Mouse (Mus musculus) midbrain, embryonic 11.5 days (tissue): ENCODE data around the gene Pde1a. TPM values are rescaled to one million over a fixed set of nuclear protein-coding genes. Genes with fewer than 3 reads are reported as not detected.

ENCODE experiments used
- ATAC-seq: fragments of 200-750 bp; cut with Nextera tagmentation; 2 replicates; pipeline ENCODE4 v1.8.0; 2017; ENCODE audit warnings: moderate TSS enrichment, moderate library complexity; ENCODE audit not compliant: low FRiP score
- DNase-seq: peaks from one replicate; pipeline ENCODE4 v3.0.0; 2015; ENCODE audit warnings: low spot score; ENCODE audit errors: missing footprints
- H3K27ac ChIP-seq: fragments of 300-500 bp; sonication (generic); 2 replicates; pipeline ENCODE4 v1.5.1; 2014; ENCODE audit warnings: low read depth, low read length
- H3K27me3 ChIP-seq: fragments of 300-500 bp; sonication (generic); 2 replicates; pipeline ENCODE4 v1.6.1; 2014; ENCODE audit warnings: mild to moderate bottlenecking, low read length, moderate library complexity, mixed read lengths; ENCODE audit not compliant: control insufficient read depth, insufficient read depth
- H3K36me3 ChIP-seq: fragments of 300-500 bp; sonication (generic); 2 replicates; pipeline ENCODE4 v1.6.1; 2014; ENCODE audit warnings: mild to moderate bottlenecking, low read length, moderate library complexity, mixed read lengths; ENCODE audit not compliant: control insufficient read depth, insufficient read depth
- H3K4me1 ChIP-seq: fragments of 300-500 bp; sonication (generic); 2 replicates; pipeline ENCODE4 v1.6.1; 2014; ENCODE audit warnings: low read length; ENCODE audit not compliant: control insufficient read depth, insufficient read depth
- H3K4me2 ChIP-seq: fragments of 300-500 bp; sonication (generic); 2 replicates; pipeline ENCODE4 v1.6.1; 2014; ENCODE audit warnings: mild to moderate bottlenecking, moderate library complexity
- H3K4me3 ChIP-seq: fragments of 300-500 bp; sonication (generic); 2 replicates; pipeline ENCODE4 v1.5.1; 2014; ENCODE audit warnings: low read depth, low read length
- H3K9ac ChIP-seq: fragments of 300-500 bp; sonication (generic); 2 replicates; pipeline ENCODE4 v1.6.1; 2014; ENCODE audit warnings: low read length
- H3K9me3 ChIP-seq: fragments of 300-500 bp; sonication (generic); 2 replicates; pipeline ENCODE4 v1.6.1; 2016; ENCODE audit warnings: low read length; ENCODE audit not compliant: control insufficient read depth
- WGBS: fragments of 180-500 bp; shearing (Covaris S2); extraction: QIAGEN DNeasy Blood & Tissue Kit; methylation state at CpG from one replicate; pipeline ENCODE4 v1.1.7; 2014; 5-methylcytosine and 5-hydroxymethylcytosine counted together
- polyA plus RNA-seq: library from polyadenylated mRNA; unstranded; fragments of >200 nt; fragmentation: Nextera tagmentation; extraction: Ambion mirVana; gene quantifications from 2 replicates; pipeline ENCODE4 v1.2.1, GENCODE M21; 2014

The Pde1a gene
- 0.95 and 1.2 TPM in 2 replicates for polyA plus RNA-seq

DNA sequence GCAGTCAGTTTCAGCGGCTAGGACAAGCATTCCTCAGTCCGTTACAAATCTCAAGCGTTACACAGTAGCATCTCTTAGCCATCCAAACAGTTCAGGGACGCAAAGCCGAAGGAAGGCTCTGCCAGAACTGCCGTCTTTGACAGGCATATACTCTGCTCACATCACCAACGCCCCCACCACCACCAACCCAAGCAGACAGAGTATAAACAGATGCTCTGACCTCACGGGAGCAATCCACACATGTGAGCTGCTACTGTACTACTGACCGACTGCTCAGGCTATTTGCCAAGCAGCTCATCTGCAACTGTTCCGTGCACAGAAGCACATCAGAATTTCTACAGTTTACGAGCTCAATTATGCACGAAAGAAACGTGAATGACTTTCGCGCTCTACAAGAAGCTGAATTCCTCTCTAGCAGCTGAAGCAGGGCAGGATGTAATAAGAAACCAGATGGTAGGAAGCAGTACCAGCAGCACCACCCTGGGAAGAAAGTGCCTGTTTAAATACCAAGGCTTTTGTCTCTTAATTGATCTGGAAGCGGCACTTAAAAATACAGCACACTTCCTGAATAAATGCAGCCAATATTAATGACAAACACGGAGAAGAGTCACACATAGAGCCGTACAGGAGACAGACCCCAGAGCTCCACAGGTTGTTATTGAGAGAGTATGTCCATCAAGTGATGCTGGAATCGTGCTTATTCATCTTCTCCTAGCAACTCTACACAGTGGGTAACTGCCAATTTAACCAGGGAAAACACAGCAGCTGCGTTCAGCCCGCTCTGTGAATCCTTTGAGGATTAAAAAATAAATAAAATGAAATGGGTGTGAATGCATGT is at the start of gene Pde1a:
Gene Pde1a (minus strand): TSS at position 598 of the 838 bp plus-strand sequence.
- Histone ChIP-seq H3K9ac (peak within 1 kb of the TSS; percentile 9; the same call in 1 of the 2 replicates), H3K9me3 (no peaks in the 10 kb centered on the region), H3K4me1 (peaks cover 14% of the 10 kb centered on the region), H3K27ac (0 out of 2 replicates have a peak within 1 kb of the TSS, but pooled peaks have one; percentile 5), H3K4me3 (peak within 1 kb of the TSS; percentile 22), H3K27me3 (no peaks in the 10 kb centered on the region), H3K36me3 (no peaks in the 10 kb centered on the region), H3K4me2 (peak within 1 kb of the TSS; percentile 48)
- WGBS, result 17% methylated on average over 21 of the region's 21 CpGs
- ATAC-seq (peak; percentile 84), DNase-seq (peak; percentile 91)

GRCm38 (mm10) chr2:80178608-80179280 is 49.5 kb upstream of the Pde1a start:
- no peak overlapping the region for H3K4me3 ChIP-seq
- no peaks in the 10 kb centered on the region for H3K27me3 ChIP-seq
- no peaks in the 10 kb centered on the region for H3K4me1 ChIP-seq
- ATAC-seq (no peak), DNase-seq (no peak)
- H3K27ac ChIP-seq, result no peak overlapping the region
- H3K9me3 ChIP-seq, result no peaks in the 10 kb centered on the region
- no peak overlapping the region for H3K4me2 ChIP-seq
- H3K9ac ChIP-seq, result no peak overlapping the region
- no peaks in the 10 kb centered on the region for H3K36me3 ChIP-seq
- WGBS, result 77% methylated on average over 4 of the region's 4 CpGs

- H3K4me3 ChIP-seq, result no peak overlapping the region
- no peaks in the 10 kb centered on the region for H3K9me3 ChIP-seq
- no peaks in the 10 kb centered on the region for H3K4me1 ChIP-seq
- H3K9ac ChIP-seq, result no peak overlapping the region
- 82% methylated on average over 3 of the region's 3 CpGs for WGBS
- no peak overlapping the region for H3K27ac ChIP-seq
- no peaks in the 10 kb centered on the region for H3K36me3 ChIP-seq
- ATAC-seq (no peak), DNase-seq (no peak)
- no peaks in the 10 kb centered on the region for H3K27me3 ChIP-seq
- H3K4me2 ChIP-seq, result no peak overlapping the region
These were observed 48.9 kb upstream of the Pde1a start for GRCm38 (mm10) chr2:80178154-80178553.

- DNase-seq, result no peak
These were observed 38.8 kb upstream of the Pde1a start for GRCm38 (mm10) chr2:80168103-80168502.

DNA sequence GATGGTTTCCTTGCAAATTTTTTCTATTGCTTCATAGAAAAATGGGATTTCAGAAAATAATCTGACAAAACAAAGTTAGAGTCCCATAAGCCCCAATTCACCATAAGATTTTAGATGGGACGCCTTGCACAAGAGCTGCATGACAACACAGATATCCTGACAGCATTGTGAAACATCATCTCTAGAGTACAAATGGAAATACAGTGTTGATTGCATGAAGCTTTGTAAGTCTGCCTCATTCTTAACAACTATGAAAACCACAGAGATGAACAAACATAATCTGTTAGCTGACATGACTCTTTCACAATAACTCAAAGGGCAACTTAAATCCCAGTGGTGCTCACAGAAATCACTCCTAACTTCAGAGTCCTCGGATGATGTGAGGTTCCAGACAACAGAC is 29.5 kb upstream of the Pde1a start:
- Histone ChIP-seq H3K9me3 (no peaks in the 10 kb centered on the region), H3K9ac (no peak overlapping the region), H3K36me3 (no peaks in the 10 kb centered on the region), H3K27me3 (no peaks in the 10 kb centered on the region), H3K4me3 (no peak overlapping the region), H3K4me2 (no peak overlapping the region), H3K27ac (no peak overlapping the region), H3K4me1 (no peaks in the 10 kb centered on the region)
- WGBS, result 80% methylated on average over 2 of the region's 2 CpGs
- DNase-seq (no peak), ATAC-seq (no peak)

More at GRCm38 (mm10) chr2:80168103-80168502, 38.8 kb upstream of the Pde1a start:
- Histone ChIP-seq H3K36me3 (no peaks in the 10 kb centered on the region), H3K9ac (no peak overlapping the region), H3K4me2 (no peak overlapping the region), H3K4me3 (no peak overlapping the region), H3K9me3 (no peaks in the 10 kb centered on the region), H3K27me3 (no peaks in the 10 kb centered on the region), H3K4me1 (no peaks in the 10 kb centered on the region), H3K27ac (no peak overlapping the region)
- WGBS, result 88% methylated on average over 1 of the region's 1 CpGs
- ATAC-seq, result no peak

- no peak overlapping the region for H3K4me3 ChIP-seq
- no peak overlapping the region for H3K27ac ChIP-seq
- no peaks in the 10 kb centered on the region for H3K27me3 ChIP-seq
- no peak overlapping the region for H3K9ac ChIP-seq
- no peaks in the 10 kb centered on the region for H3K4me1 ChIP-seq
- no peak overlapping the region for H3K4me2 ChIP-seq
- no peaks in the 10 kb centered on the region for H3K9me3 ChIP-seq
- H3K36me3 ChIP-seq, result no peaks in the 10 kb centered on the region
- ATAC-seq, result no peak
- no peak for DNase-seq
- 84% methylated on average over 3 of the region's 3 CpGs for WGBS
These were observed 28.9 kb upstream of the Pde1a start for GRCm38 (mm10) chr2:80158196-80158595.

DNA sequence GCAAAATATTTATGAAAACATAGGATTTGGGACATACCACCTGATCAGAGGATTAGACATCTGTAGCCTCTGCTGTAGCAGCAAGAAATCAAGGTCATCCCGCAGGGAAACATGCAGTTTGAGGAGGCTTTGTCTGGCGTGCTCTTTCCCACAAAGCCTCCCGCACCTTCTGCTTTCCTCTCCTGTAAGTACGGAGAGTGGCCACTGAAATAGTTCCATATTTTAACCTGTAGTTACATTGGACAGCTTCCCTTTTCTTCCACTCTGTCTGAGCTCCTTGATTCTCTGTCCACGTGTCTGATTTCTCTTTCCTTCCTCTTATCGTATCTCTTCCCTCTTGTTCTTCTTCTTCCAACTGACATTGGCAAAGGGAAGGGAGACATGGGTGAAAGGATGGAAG is 20.8 kb upstream of the Pde1a start:
- Histone ChIP-seq H3K4me3 (no peak overlapping the region), H3K4me1 (no peaks in the 10 kb centered on the region), H3K27me3 (no peaks in the 10 kb centered on the region), H3K9ac (no peak overlapping the region), H3K9me3 (no peaks in the 10 kb centered on the region), H3K4me2 (no peak overlapping the region), H3K27ac (no peak overlapping the region), H3K36me3 (no peaks in the 10 kb centered on the region)
- DNase-seq (no peak), ATAC-seq (no peak)
- 87% methylated on average over 6 of the region's 6 CpGs for WGBS

DNA sequence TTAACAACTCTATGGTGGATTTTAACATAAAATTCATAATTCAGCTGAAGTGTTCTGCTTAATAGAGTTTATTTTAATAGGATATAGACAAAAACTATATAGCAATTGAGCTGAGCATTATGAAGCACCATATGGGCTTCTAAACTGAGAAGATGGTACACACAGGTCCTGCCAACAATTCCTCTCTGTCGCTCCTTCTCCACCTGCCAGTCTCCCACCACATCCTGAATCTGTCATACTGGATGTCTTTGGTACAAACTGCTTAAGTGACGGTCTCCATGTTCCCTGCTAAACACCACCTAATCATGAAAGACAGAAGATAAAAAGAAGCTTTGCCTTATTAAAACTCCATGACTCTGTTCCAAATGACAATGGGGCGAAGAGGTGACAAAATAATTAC is 20.1 kb upstream of the Pde1a start:
- 83% methylated on average over 3 of the region's 3 CpGs for WGBS
- ATAC-seq, result no peak
- Histone ChIP-seq H3K36me3 (no peaks in the 10 kb centered on the region), H3K4me2 (no peak overlapping the region), H3K9ac (no peak overlapping the region), H3K9me3 (no peaks in the 10 kb centered on the region), H3K27me3 (no peaks in the 10 kb centered on the region), H3K4me3 (no peak overlapping the region), H3K27ac (no peak overlapping the region), H3K4me1 (no peaks in the 10 kb centered on the region)
- DNase-seq, result no peak

- Histone ChIP-seq H3K9ac (no peak overlapping the region), H3K9me3 (no peaks in the 10 kb centered on the region), H3K27me3 (no peaks in the 10 kb centered on the region), H3K4me3 (no peak overlapping the region), H3K4me1 (no peaks in the 10 kb centered on the region), H3K27ac (no peak overlapping the region), H3K36me3 (no peaks in the 10 kb centered on the region), H3K4me2 (no peak overlapping the region)
- ATAC-seq (no peak), DNase-seq (no peak)
- 75% methylated on average over 3 of the region's 3 CpGs for whole genome bisulfite sequencing
These were observed 5.8 kb upstream of the Pde1a start for GRCm38 (mm10) chr2:80135076-80135475.
